Mouse (Mus musculus): ENCODE results near the gene Rcbtb2. TPM values are rescaled to one million over a fixed set of nuclear protein-coding genes. Genes with fewer than 3 reads are reported as not detected.
A peak's percentile ranks its signal among the peaks of the same experiment; 100 is the strongest.

The Rcbtb2 gene
- polyA plus RNA-seq, 3 experiments from 2014 or later: 54.7 to 84.0 (median 65.2) TPM

DNA sequence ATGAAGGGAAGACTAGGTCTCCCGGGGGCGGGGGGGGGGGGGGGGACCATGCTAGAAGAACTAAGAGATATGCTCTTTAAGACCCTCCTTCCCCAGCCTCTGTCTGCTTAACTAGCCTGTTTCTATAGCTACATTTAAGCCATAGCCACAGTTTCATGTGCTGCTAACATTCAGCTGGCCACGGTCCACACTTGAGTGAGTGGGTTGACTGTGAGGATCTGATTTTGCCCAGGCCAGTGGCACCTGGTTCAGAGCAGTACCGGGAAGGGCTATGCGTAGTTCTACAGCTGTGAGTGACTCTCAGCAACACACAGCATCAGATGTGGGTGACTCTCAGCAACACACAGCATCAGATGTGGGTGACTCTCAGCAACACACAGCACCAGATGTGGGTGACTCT lies 38.5 kb downstream of the Rcbtb2 start:
- no peak for ATAC-seq

DNA sequence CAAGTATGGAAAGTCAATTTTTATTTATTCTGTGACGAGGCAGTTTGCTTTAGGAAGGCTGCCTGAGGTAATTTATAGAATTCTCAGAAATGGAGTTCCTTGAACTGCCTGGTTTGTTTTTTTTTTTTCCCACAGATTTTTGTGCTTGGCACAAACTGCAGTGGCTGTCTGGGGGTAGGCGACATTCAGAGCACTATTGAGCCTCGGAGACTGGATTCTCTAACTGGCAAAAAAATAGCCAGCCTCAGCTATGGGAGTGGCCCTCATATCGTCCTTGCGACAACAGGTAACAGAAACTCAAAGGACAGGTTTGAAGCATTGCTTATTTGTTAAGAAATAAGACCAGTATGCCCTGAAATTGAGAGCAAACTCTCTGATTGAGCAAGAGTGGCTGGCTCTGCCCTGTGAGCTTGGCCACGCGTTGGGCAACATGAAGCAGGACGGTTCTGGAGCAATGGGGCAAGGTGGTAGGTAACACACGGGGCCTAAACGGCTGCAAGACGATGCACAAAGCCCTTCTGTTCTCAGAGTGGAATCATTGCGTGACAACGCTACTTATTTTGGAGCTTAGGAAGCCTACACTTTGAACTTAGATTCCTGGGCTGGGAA lies 39.5 kb downstream of the Rcbtb2 start:
- ATAC-seq: no peak

DNA sequence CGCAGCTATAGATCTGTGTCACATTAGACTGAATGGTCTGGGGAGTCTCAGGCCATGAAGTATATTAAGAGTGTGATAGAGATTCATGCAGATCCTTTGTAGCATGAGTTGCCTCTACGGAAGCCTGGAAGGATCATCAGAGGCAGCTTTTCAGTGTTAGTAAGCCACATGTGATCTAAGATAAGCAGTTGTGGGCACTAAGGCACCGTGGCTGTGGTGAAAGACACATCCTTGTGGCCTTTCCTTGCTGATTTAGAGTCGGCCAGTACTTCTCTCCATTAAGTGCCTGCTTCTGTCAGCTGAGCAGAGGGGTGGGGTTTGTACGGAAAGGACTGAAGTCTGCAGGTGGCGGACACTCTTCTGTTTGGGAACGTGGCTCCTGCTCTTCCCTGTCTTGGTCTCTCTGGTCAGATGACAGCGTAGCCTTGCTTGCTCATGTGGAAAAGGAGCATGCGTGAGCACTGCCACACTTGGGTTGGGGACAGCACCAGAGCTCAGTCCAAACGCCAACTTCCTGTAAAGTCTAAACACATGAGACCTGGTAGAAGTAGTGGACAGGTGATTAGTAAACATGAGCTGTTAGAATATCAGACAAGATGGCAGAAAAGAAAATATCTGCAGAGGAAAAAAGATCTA lies 40.6 kb downstream of the Rcbtb2 start:
- ATAC-seq: no peak

DNA sequence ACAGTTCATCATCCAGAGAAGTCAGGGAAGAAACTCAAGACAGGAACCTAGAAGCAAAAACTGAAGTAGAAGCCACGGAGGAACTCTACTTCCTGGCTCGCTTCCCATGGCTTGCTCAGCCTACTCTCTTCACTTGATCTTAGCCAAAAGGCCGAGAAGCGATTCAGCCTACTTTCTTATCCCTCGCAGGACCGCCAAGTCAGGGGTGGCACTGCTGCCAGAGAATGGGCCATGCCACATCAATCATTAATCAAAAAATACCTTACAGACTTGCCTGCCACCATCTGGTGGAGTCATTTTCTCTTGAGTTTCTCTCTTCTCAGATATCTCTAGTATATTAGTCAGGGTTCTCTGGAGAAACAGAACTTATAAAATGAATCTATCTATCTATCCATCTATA lies 42.3 kb downstream of the Rcbtb2 start:
- no peak for ATAC-seq

DNA sequence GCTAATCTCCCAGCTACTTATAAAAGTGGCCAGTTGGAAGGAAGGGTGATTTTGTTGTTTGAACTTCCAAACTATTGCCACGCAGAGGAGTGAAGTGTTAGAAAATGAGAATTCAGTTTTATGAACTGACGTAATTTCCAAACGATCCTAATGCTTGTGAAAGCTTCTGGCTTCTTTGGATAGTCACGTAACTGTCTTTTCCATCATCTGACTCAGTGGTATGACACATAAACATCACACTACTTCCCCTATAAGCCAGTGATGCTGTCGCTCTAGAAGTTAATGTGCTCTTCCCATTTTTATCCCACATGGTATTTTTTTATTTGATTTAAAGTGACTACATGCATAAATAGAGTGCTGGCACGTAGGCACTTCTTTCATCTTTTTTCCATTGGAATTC lies 45.8 kb downstream of the Rcbtb2 start:
- ATAC-seq: no peak

DNA sequence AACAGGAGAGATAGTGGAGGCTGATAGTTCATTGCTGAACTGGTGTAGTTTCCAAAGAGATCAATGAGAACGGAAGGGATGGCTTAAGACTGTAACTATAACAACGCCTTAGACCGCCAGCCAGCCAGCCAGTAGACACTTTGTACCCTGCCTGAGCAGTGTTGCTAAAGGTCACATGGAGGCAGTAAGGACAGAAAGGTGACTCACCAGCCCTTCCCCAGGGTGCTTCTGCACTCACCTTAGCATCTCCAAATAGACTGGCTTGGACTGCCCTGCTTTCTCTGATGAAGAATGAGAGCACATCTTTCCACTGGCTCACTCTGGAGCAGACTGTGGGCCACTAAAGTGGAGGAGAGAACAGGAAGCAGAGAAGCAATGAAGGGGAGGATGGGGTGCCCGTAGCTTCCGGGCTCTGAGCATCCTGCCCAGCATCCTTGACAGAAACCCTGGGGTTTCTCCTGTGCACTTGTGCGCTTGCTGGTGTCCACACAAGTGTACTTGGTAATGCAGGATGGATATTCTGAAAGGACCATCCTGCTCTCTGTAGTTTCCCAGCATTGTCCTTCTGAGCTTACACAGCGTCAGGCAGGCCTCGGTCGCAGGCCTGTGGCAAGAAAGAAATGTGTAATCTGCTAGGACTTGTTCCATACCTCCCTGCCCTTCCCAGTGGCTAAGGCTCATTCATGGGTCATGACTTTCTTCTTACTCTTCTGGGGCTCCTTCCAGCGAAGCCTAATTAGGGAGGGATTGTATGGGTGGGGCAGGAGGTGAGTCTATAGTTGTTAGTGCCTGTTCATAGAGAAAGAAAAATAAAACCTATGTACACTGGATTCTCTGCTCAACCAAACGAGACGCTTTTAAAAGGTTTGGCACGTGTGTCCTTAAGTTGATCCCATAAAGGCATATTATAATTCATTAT lies 47.3 kb downstream of the Rcbtb2 start:
- ATAC-seq: peak; percentile 98

DNA sequence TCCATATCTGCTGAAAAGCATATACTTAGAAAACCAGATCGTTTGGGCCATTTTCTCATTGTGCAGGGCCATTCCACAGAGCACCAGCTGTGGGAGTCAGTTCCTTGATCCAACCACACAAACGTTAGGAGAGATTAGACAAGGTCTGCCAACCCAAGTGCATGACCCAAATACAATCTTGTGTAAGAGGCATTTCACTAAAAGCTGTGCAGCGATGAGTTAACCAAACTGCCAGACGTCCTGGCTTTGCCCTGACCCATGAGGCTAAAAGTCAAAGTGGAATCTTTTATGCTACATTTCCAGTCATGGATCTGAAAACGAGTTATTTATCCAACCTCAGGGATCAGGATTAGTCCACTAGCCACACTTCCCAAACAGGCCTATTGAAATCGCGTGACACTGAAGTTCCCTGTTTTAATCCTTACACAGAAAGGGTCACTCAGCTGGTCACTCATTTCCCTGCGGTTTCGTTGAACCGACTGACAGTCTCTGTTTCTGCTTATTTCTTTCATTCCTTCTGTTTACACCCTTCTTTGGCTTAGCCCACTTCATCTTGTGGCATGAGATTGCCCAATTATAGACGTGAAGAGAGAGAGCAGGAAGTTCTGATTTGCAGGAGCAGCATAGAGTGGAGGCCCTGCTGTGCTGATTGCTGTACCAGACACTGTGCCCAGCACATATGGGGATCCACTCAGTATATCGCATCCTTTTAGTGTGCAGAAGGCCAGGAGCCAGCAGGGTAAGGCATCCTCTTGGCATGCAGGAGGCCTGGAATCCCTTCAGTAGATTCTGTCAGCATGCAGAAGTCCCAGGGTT lies 49.6 kb downstream of the Rcbtb2 start:
- no peak for ATAC-seq

DNA sequence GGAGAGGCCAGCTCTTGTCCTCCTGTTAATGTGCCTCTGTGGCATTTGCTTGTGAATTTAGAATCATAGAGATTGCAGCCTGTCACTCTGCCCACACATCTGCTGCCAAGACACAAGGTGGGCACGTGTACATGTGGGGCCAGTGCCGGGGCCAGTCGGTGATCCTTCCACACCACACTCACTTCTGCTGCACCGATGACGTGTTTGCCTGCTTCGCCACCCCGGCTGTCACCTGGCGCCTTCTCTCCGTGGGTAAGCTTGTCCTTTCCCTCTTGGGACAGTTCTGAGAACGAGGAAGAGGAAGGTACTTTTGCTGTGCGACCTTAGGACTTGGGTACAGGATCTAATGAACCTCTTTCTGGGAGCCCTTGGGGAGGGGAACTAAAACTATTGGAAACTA lies 50.8 kb downstream of the Rcbtb2 start:
- no peak for ATAC-seq

DNA sequence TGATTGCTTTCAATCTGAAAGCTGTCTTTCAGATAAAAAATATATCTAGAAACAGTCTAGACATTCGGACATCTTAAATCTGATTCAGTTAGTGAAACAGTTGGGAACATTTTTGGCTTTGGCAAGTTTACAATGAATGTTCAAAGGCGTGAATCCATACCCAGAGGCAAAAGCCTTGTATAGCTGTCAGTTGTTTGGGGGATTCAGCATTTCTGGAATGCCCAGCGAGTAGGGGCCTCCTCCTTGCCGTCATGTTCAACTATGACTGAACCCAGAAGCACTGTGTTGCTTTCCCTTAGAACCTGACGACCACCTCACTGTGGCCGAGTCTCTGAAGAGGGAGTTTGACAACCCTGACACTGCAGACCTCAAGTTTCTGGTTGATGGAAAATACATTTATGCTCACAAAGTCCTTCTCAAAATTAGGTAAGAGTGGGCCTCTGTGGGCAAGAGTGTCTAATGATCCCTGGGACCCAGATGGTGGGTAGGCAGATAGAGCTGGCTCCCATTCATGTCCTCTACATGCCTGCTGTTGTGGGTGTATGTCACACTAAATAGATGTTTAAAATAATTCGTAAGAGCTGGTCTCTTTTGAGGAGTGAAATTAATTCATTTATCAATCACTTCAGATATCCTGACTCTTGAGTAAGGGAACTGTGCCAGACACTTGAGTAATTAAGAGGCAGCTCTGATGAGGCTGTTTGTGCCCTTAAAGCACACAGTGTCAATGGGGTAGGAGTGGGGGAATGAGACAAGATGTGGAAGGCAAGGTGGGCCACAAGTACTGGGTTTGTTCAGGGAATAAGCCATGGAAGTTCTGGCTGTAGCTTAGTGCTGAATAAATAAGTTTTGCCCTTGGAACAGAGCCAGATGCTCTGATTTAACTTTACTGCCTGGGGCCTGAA lies 51.5 kb downstream of the Rcbtb2 start:
- ATAC-seq: no peak

DNA sequence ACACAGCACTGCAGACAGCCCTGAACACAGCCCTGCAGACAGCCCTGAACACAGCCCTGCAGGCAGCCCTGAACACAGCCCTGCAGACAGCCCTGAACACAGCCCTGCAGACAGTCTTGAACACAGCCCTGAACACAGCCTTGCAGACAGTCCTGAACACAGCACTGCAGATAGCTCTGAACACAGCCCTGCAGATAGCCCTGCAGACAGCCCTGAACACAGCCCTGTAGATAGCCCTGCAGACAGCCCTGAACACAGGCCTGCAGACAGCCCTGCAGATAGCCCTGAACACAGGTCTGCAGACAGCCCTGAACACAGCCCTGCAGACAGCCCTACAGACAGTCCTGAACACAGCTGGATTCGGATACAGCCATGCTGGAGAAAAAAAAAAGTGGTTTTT lies 52.2 kb downstream of the Rcbtb2 start:
- ATAC-seq: no peak

DNA sequence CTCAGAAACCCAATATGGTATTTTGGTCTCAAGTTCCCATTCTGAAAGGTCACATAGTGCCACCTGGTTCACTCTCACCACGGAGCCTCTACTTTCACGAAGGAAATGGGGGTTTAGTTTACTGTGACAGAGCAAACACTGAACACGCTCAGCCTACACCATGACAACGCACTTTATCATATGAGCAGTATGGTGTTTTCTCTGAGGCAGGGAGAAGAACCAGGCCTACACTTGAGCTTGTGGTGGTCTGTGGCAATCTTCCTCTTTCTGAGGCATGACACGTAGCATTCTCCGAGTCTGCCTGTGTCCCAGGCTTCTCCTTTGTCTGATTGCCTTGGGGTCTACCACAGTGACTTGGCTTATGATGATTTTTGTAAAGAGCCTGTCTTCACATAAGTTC lies 53.0 kb downstream of the Rcbtb2 start:
- ATAC-seq: peak; percentile 77

DNA sequence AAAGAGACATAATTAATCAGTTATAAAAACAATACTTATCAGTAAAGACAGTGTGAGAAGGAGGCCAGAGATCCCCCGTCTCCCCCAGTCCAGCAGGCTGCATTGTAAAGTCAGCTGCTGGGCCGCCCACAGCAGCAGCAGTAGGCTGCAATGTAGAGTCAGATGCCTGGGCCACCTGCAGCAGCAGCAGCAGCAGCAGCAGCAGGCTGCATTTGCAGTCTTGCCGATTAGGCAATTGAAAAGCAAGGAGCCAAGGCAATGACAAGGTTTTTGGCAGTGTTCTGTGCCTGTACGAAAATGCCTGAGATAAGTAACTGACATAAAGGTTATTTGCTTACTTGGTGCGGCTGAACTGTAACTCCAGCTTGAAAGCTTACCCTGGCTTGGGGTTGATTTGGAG lies 53.4 kb downstream of the Rcbtb2 start:
- no peak for ATAC-seq

DNA sequence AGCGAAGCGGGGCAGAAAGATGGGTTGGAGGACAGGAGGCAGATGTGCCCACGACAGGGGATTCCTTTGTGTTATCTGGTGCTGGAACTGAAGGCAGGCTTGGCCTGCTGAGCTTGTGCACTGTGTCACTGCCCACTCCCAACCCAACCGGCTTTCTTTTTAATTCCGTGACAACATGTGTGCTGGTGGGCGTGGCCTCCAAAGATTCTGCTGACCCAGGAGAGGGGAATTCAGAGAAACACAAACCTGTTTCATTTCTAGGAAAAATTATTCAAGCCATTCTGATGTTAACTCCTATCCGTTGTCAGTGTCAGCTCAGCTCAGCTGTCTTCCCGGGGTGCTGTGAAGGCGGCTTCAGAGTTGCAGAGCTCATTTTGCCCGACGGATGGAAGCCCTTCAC lies 55.1 kb downstream of the Rcbtb2 start:
- no peak for ATAC-seq

DNA sequence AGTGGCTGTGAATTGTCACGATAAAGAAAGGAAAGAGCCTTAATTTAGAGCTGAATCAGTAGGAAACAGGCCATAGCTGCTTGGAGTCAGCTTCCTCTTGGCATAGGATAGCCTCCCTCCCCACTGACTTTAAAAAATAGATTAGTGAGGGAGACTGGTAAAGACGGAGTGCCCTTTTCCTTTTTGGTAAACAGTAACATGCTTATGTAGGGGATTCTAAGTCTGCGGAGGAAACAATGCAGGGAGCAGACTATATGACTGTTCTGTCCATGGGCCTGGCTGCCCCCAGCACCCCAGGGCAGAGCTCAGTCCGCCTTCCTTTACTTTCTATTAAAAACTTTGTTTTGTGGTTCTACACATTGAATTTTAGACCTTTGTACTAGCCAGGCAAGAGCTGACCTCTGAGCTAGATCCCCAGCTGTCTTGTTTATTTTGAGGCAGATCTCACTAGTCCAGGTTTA lies 56.4 kb downstream of the Rcbtb2 start:
- no peak for ATAC-seq

DNA sequence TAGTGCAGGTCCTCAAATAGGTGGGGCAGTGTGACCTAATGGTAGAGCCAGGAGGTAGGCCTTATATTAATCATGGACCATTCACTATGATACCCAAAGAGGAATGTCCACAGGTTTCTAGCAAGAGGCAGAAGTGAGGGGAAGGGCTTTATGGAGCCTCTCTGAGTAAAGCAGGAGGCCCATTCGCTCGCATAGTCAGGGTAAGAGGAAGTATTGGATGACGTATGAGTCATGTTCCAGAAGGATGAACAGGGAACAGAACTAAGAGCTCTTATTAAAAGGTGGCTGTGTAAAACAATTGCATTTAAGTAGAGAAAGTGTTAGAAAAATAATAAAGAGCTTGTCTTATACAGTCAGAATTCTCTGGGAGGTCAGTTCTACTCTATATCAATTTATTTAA lies 57.8 kb downstream of the Rcbtb2 start:
- no peak for ATAC-seq

DNA sequence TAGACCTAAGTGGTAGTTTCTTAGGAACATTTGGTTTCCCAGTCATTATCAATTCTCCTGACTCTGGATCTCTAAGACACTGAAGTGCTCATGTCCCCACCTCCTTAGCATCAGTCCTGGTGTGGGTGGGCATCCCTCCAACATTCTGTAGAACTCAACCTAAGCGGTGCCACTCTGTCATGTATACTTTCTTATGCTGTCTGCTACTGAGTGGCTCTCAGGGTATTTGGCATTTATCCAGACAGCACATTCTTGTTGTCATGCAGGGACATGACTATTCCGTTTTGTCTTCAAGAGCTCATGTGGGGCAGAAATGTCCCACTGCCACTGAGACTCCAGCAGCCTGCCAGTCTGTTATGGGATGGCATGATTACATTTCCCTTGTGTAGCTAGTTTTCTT lies 58.3 kb downstream of the Rcbtb2 start:
- ATAC-seq: no peak

DNA sequence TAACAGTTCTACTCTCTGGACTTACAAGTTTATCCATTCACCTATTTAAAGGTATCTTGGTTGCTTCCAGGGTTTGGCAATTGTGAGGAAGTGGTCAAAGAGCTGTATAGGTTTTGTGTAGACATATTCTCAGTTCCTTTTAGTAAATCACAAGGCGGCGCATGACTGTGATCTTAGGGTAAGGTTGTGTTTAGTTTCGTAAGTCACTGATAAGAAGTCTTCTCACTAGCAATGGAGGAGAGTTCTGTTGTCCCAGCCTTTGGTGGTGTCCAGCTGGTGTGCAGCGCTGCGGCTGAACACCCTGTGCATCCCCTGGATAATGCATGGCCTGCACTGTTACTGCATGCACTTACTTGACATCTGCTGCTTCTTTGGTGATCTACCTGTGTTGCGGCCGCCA lies 64.0 kb downstream of the Rcbtb2 start:
- no peak for ATAC-seq

DNA sequence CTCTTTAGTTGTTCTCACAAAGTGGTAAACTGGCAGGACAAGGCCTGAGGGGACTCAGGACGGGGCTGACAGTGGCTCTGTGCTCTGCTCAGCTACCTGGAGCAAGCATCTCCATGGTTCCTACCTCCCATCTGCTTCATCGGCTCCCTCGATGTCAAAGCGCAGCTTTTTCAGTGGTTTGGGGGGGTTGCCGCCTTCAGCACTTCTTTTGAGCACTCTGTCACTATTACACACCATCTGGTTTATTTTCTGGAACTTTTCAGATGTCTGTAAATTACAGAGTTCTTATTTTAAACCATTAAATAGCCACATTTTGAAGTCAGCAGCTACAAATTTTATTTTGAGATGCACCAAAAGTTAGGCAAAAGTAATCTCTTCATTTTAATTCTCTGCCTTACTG lies 76.2 kb downstream of the Rcbtb2 start:
- no peak for ATAC-seq

DNA sequence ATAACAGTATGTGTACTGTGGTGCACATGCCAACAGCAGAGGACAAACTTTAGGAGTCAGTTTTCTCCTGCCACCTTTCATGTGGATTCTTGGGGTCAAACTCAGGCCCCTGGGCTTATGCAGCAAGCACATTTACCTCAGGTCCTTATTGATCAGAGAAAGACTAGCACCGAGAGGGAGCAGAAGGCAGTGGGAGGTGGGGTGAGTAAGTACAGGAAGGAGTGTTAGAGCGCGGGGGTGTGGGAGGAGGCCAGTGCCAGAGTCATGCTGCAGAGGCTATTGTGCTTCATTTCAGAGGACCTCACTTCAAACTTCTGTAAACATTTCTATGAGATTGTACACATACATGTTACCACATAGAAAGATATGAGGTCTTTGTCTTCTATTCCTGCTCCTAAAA lies 78.6 kb downstream of the Rcbtb2 start:
- no peak for ATAC-seq

DNA sequence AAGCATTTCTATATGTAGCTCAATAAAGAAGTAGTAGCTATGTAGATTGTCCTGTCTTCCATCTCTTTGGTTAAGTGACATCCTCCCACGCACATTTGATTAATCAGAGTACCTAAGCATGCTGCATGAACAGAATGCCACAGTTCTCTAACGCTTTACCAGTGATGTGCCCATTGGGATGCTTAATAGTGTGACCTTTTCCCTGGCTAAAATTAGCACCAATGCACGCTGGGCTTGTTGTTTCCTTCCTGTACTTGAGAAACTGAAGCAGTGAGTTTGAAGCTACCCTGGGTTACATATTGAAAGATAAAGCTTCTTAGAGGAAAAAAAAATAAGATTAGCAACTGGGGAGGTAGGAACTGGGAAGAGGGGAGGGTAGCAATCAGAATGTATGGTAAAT lies 81.2 kb downstream of the Rcbtb2 start:
- no peak for ATAC-seq

DNA sequence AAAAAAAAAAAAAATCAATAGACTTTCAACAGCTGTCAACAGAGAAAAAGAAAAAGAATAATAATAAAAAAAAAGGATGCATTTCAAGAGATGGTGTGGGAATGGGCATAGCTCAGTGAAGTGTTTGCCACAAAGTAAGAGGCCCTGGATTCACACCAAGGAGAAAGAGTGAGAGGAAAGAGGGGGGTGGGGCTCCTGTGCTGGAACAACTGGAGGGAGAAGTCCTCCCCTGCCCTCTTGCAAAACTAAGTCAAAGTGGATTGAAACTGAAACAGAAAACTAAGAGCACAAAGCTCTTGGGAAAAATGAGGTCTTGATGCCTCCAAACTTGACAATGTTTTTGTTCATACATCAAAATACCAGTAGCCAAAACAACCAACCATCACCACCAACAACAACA lies 86.4 kb downstream of the Rcbtb2 start:
- ATAC-seq: no peak

DNA sequence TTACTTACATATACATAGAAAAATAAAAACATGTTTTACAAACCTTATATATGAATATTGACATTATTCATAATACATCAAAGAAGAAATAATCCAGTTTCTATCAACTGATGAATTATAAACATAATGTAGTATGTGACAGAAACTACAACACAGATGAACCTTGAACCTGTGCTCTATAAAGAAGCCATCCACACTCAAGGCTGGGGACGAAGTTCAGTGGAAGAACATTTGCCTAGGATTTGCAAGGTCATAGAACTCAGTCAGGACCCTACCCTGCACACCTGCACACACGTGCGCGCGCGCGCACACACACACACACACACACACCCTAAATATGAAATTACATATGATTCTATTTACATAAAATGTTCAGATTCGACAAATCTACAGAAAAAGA lies 87.4 kb downstream of the Rcbtb2 start:
- no peak for ATAC-seq

Measured in inflammation-experienced regulatory T-cells, adult 6 months (primary cell).